Mouse (Mus musculus): ENCODE results near the gene Olfr699. TPM values are rescaled to one million over a fixed set of nuclear protein-coding genes. Genes with fewer than 3 reads are reported as not detected.
"Not testable (repeated sequence)": the region's sequence is repeated elsewhere in the genome, so short reads cannot be mapped to it uniquely, and the experiment has no call there.

Olfr699 gene
- not detected in 2 replicates for polyA plus RNA-seq (2016; fragmentation: Nextera tagmentation; extraction: Ambion mirVana)

GRCm38 (mm10) chr7:106793098-106793497 is at the start of gene Olfr699:
Gene Olfr699, minus strand, starts transcription at chr7:106793198.
- peaks cover 4% of the 10 kb centered on the region; the same call in 1 of the 2 replicates for H3K9me3 ChIP-seq (replicated peaks)
- H3K27ac ChIP-seq (replicated peaks) = no peak within 1 kb of the TSS
- no peaks in the 10 kb centered on the region for H3K36me3 ChIP-seq
- H3K4me3 ChIP-seq = no peak within 1 kb of the TSS
- no peaks in the 10 kb centered on the region for H3K4me1 ChIP-seq
- 91% methylated on average over 1 of the region's 1 CpGs for WGBS
- H3K27me3 ChIP-seq (ENCODE audit: low read depth, poor library complexity, severe bottlenecking) = no peaks in the 10 kb centered on the region
- DNase-seq (ENCODE audit: low spot score) = no peak

- Histone ChIP-seq H3K4me3 (no peak within 1 kb of the TSS), H3K4me1 (no peaks in the 10 kb centered on the region), H3K27me3 (ENCODE audit: low read depth, poor library complexity, severe bottlenecking) (no peaks in the 10 kb centered on the region), H3K27ac (replicated peaks) (no peak within 1 kb of the TSS), H3K36me3 (no peaks in the 10 kb centered on the region), H3K9me3 (replicated peaks) (no peaks in the 10 kb centered on the region)
- DNase-seq (ENCODE audit: low spot score) = no peak
Measured at GRCm38 (mm10) chr7:106833793-106834192, 40.8 kb upstream of the Olfr699 start, which contains the start of gene Olfr702. Gene Olfr702, minus strand, starts transcription at chr7:106833893.

GRCm38 (mm10) chr7:106818414-106818813 is 25.4 kb upstream of the Olfr699 start:
- Histone ChIP-seq H3K27ac (replicated peaks) (no peak overlapping the region), H3K9me3 (replicated peaks) (no peaks in the 10 kb centered on the region), H3K4me3 (no peak overlapping the region), H3K4me1 (no peaks in the 10 kb centered on the region), H3K27me3 (ENCODE audit: low read depth, poor library complexity, severe bottlenecking) (no peaks in the 10 kb centered on the region), H3K36me3 (no peaks in the 10 kb centered on the region)
- no peak for DNase-seq (ENCODE audit: low spot score)

GRCm38 (mm10) chr7:106815775-106816174 is 22.8 kb upstream of the Olfr699 start:
- Histone ChIP-seq H3K4me1 (no peaks in the 10 kb centered on the region), H3K36me3 (no peaks in the 10 kb centered on the region), H3K27me3 (ENCODE audit: low read depth, poor library complexity, severe bottlenecking) (no peaks in the 10 kb centered on the region), H3K9me3 (replicated peaks) (no peaks in the 10 kb centered on the region), H3K27ac (replicated peaks) (no peak overlapping the region), H3K4me3 (no peak overlapping the region)
- 78% methylated on average over 2 of the region's 2 CpGs for WGBS
- DNase-seq (ENCODE audit: low spot score) = no peak

GRCm38 (mm10) chr7:106813829-106814228 is 20.8 kb upstream of the Olfr699 start, which contains the start of gene Olfr701:
Gene Olfr701, plus strand, starts transcription at chr7:106814129.
- Histone ChIP-seq H3K4me3 (no peak within 1 kb of the TSS), H3K36me3 (no peaks in the 10 kb centered on the region), H3K9me3 (replicated peaks) (no peaks in the 10 kb centered on the region), H3K27ac (replicated peaks) (no peak within 1 kb of the TSS), H3K27me3 (ENCODE audit: low read depth, poor library complexity, severe bottlenecking) (no peaks in the 10 kb centered on the region), H3K4me1 (no peaks in the 10 kb centered on the region)
- no peak for DNase-seq (ENCODE audit: low spot score)
- WGBS = 77% methylated on average over 2 of the region's 2 CpGs

GRCm38 (mm10) chr7:106808734-106809133 is 15.7 kb upstream of the Olfr699 start, which contains the start of gene Olfr700:
Gene Olfr700, minus strand, starts transcription at chr7:106808834.
- H3K27ac ChIP-seq (replicated peaks) = no peak within 1 kb of the TSS
- no peaks in the 10 kb centered on the region for H3K27me3 ChIP-seq (ENCODE audit: low read depth, poor library complexity, severe bottlenecking)
- H3K4me3 ChIP-seq = no peak within 1 kb of the TSS
- no peaks in the 10 kb centered on the region for H3K9me3 ChIP-seq (replicated peaks)
- H3K4me1 ChIP-seq = no peaks in the 10 kb centered on the region
- no peaks in the 10 kb centered on the region for H3K36me3 ChIP-seq
- no peak for DNase-seq (ENCODE audit: low spot score)
- 91% methylated on average over 1 of the region's 1 CpGs for WGBS

GRCm38 (mm10) chr7:106788330-106788729 is 4.7 kb downstream of the Olfr699 start:
- H3K27me3 ChIP-seq (ENCODE audit: low read depth, poor library complexity, severe bottlenecking) = no peaks in the 10 kb centered on the region
- no peak overlapping the region for H3K27ac ChIP-seq (replicated peaks)
- no peak for DNase-seq (ENCODE audit: low spot score)
- H3K4me3 ChIP-seq = no peak overlapping the region
- no peaks in the 10 kb centered on the region for H3K36me3 ChIP-seq
- H3K4me1 ChIP-seq = no peaks in the 10 kb centered on the region
- no peaks in the 10 kb centered on the region for H3K9me3 ChIP-seq (replicated peaks)

- DNase-seq (ENCODE audit: low spot score) = not testable (repeated sequence)
- 90% methylated on average over 2 of the region's 2 CpGs for WGBS
Measured at GRCm38 (mm10) chr7:106761008-106761407, 32.0 kb downstream of the Olfr699 start.

GRCm38 (mm10) chr7:106758800-106759199 is 34.2 kb downstream of the Olfr699 start:
- 93% methylated on average over 2 of the region's 2 CpGs for WGBS
- Histone ChIP-seq H3K4me3 (no peak overlapping the region), H3K36me3 (no peaks in the 10 kb centered on the region), H3K9me3 (replicated peaks) (peaks cover 7% of the 10 kb centered on the region; the same call in 1 of the 2 replicates), H3K4me1 (no peaks in the 10 kb centered on the region), H3K27me3 (ENCODE audit: low read depth, poor library complexity, severe bottlenecking) (no peaks in the 10 kb centered on the region), H3K27ac (replicated peaks) (no peak overlapping the region)
- DNase-seq (ENCODE audit: low spot score) = no peak

More at GRCm38 (mm10) chr7:106761008-106761407, 32.0 kb downstream of the Olfr699 start:
- not testable (repeated sequence) for H3K4me3 ChIP-seq; H3K9me3 ChIP-seq (replicated peaks); H3K4me1 ChIP-seq; H3K27ac ChIP-seq (replicated peaks); H3K36me3 ChIP-seq; H3K27me3 ChIP-seq (ENCODE audit: low read depth, poor library complexity, severe bottlenecking)

- Histone ChIP-seq H3K27me3 (ENCODE audit: low read depth, poor library complexity, severe bottlenecking) (no peaks in the 10 kb centered on the region), H3K9me3 (replicated peaks) (no peaks in the 10 kb centered on the region), H3K4me3 (no peak within 1 kb of the TSS), H3K27ac (replicated peaks) (no peak within 1 kb of the TSS), H3K4me1 (no peaks in the 10 kb centered on the region), H3K36me3 (no peaks in the 10 kb centered on the region)
- no peak for DNase-seq (ENCODE audit: low spot score)
Measured at GRCm38 (mm10) chr7:106755297-106755696, 37.7 kb downstream of the Olfr699 start, which contains the start of gene Olfr698. Gene Olfr698, minus strand, starts transcription at chr7:106755397.

GRCm38 (mm10) chr7:106745811-106746210 is 47.2 kb downstream of the Olfr699 start:
- no peaks in the 10 kb centered on the region for H3K4me1 ChIP-seq
- H3K27ac ChIP-seq (replicated peaks) = no peak overlapping the region
- no peaks in the 10 kb centered on the region for H3K36me3 ChIP-seq
- no peaks in the 10 kb centered on the region for H3K27me3 ChIP-seq (ENCODE audit: low read depth, poor library complexity, severe bottlenecking)
- WGBS = 94% methylated on average over 5 of the region's 5 CpGs
- DNase-seq (ENCODE audit: low spot score) = no peak
- no peaks in the 10 kb centered on the region for H3K9me3 ChIP-seq (replicated peaks)
- no peak overlapping the region for H3K4me3 ChIP-seq

GRCm38 (mm10) chr7:106742343-106742742 is 50.7 kb downstream of the Olfr699 start, which contains the start of gene Olfr697:
Gene Olfr697, minus strand, starts transcription at chr7:106742443.
- H3K36me3 ChIP-seq = no peaks in the 10 kb centered on the region
- DNase-seq (ENCODE audit: low spot score) = no peak
- no peak within 1 kb of the TSS for H3K27ac ChIP-seq (replicated peaks)
- 92% methylated on average over 1 of the region's 1 CpGs for WGBS
- no peaks in the 10 kb centered on the region for H3K9me3 ChIP-seq (replicated peaks)
- no peaks in the 10 kb centered on the region for H3K27me3 ChIP-seq (ENCODE audit: low read depth, poor library complexity, severe bottlenecking)
- H3K4me3 ChIP-seq = no peak within 1 kb of the TSS
- H3K4me1 ChIP-seq = no peaks in the 10 kb centered on the region
